Mouse (Mus musculus): ENCODE measurements around the gene Zfp90. TPM values are rescaled to one million over a fixed set of nuclear protein-coding genes. Genes with fewer than 3 reads are reported as not detected.
A peak's percentile ranks its signal among the peaks of the same experiment; 100 is the strongest.

Zfp90 gene
- polyA plus RNA-seq (2012; rRNA removed): 1.1 TPM in 2 replicates

DNA sequence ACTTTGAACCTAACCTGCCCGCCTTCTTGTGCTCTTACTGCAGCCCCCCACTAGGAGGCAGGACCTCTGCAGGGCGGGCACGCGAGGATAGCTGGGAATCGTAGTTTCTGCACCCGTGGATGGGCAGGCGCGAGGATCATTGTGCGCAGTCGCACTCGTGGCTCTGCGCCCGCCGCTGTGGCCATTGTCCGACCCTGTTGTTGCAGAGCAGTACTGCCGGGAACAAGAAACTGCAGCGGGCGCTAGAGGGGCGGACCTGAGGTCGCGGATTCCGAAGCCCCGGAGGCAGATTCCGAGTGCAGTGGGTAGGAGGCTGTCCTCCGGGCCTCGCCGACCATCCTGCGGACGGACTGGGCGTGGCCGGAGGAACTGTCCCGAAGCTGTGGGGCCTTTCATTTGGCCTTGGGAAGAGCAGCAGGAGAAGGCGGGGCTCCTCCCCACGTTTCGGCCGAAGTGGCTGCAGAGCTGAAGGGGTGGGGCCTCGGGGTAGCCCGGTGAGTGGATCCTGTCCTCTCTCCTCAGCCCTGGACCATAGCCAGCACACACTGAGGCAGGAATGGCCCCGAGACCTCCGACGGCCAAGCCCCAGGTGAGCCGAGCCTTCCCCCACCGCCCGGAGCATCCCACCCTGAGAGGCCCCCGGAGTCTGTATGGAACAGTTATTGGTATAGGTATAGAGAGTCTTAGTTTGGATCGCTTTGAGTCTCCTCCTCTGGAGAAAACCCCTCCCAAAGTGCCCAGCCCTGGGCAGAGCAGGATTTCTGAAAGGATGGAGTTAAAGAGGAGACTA, at the start of gene Zfp90:
TSS of gene Zfp90 (plus strand) at position 146 of the 790 bp plus-strand sequence.
- Histone ChIP-seq H3K4me1 (ENCODE audit: control insufficient read depth, insufficient read depth, low read length) (peaks cover 11% of the 10 kb centered on the region), H3K27me3 (ENCODE audit: control insufficient read depth, insufficient read depth, low read length) (no peaks in the 10 kb centered on the region), H3K27ac (ENCODE audit: control insufficient read depth, insufficient read depth, low read depth, low read length) (peak within 1 kb of the TSS; percentile 74), H3K4me3 (ENCODE audit: control insufficient read depth, low read depth, low read length) (peak within 1 kb of the TSS; percentile 96), H3K36me3 (ENCODE audit: control insufficient read depth, insufficient read depth, low read length) (no peaks in the 10 kb centered on the region)
- TF ChIP-seq POLR2A (IDR thresholded peaks at IDR 0.05; ENCODE audit: control insufficient read depth, low read depth, low read length) (peak; percentile 68), CTCF (IDR thresholded peaks at IDR 0.05; ENCODE audit: control insufficient read depth, insufficient read depth, insufficient replicate concordance, low read depth, low read length) (peak; percentile 79; the same call in 1 of the 2 replicates)

DNA sequence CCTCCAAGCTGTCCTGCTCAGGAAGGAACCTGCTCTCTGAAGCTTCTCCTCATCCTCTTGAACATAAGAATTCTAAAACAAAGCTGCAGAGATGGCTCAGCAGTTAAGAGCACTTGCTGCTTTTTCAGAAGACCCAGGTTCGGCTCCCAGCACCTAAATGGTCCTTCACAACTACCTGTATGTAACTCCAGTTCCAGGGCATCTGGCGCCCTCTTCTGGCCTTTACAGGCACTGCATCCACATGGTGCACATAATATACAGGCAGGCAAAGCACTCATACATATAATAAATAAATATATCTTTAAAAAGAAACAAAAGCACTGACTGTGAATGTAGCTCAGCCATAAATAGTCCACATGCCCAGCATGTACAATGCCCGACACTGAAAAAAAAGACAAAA, 46.6 kb upstream of the Zfp90 start:
- Histone ChIP-seq H3K4me3 (ENCODE audit: control insufficient read depth, low read depth, low read length) (no peak overlapping the region), H3K27me3 (ENCODE audit: control insufficient read depth, insufficient read depth, low read length) (no peaks in the 10 kb centered on the region), H3K27ac (ENCODE audit: control insufficient read depth, insufficient read depth, low read depth, low read length) (no peak overlapping the region), H3K36me3 (ENCODE audit: control insufficient read depth, insufficient read depth, low read length) (no peaks in the 10 kb centered on the region), H3K4me1 (ENCODE audit: control insufficient read depth, insufficient read depth, low read length) (no peaks in the 10 kb centered on the region)
- TF ChIP-seq CTCF (IDR thresholded peaks at IDR 0.05; ENCODE audit: control insufficient read depth, insufficient read depth, insufficient replicate concordance, low read depth, low read length): peak; percentile 75; the same call in 1 of the 2 replicates
- TF ChIP-seq POLR2A (IDR thresholded peaks at IDR 0.05; ENCODE audit: control insufficient read depth, low read depth, low read length): no peak

DNA sequence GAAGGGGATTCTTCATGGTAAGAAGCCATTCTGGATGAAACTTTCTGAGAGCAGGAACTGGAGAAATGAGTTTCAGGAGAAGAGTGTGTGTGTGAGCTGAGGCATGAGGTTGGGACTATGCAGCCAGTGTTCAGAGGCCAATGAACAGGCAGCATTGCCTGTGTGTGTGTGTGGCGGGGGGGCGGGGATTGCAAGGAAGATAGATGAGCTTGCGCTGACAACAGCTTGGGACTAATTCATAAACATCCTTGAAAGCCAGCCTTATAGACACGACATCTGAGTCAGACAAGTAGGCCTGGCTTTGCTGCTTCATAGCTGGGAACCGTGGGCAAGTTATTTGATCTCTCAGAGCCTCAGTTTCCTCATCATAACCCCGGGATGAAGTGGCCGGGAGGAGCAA, 46.1 kb upstream of the Zfp90 start:
- TF ChIP-seq CTCF (IDR thresholded peaks at IDR 0.05; ENCODE audit: control insufficient read depth, insufficient read depth, insufficient replicate concordance, low read depth, low read length) (no peak), POLR2A (IDR thresholded peaks at IDR 0.05; ENCODE audit: control insufficient read depth, low read depth, low read length) (no peak)
- H3K36me3 ChIP-seq (ENCODE audit: control insufficient read depth, insufficient read depth, low read length): no peaks in the 10 kb centered on the region

DNA sequence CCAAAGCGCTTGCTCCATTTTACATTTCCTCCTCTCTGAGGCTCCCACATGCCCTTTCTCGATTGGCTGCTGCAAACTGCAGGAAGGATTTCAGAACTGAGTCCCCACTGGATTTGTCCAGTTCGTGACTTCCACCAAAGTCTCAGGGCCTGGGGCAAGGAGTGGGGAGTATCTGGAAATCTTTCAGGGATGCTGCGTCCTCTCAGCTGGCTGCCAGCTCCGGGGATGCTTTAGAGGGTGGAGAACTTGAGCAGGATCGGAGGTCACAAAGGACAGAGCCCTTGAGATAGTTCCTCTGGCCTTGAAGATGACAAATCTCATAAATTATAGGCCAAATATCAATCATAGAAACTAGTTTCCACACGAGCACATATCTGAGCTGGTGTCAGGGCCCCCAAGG, 39.2 kb upstream of the Zfp90 start:
- TF ChIP-seq POLR2A (IDR thresholded peaks at IDR 0.05; ENCODE audit: control insufficient read depth, low read depth, low read length): no peak
- TF ChIP-seq CTCF (IDR thresholded peaks at IDR 0.05; ENCODE audit: control insufficient read depth, insufficient read depth, insufficient replicate concordance, low read depth, low read length): no peak
- Histone ChIP-seq H3K27ac (ENCODE audit: control insufficient read depth, insufficient read depth, low read depth, low read length) (no peak overlapping the region), H3K36me3 (ENCODE audit: control insufficient read depth, insufficient read depth, low read length) (no peaks in the 10 kb centered on the region), H3K27me3 (ENCODE audit: control insufficient read depth, insufficient read depth, low read length) (no peaks in the 10 kb centered on the region), H3K4me1 (ENCODE audit: control insufficient read depth, insufficient read depth, low read length) (no peaks in the 10 kb centered on the region), H3K4me3 (ENCODE audit: control insufficient read depth, low read depth, low read length) (no peak overlapping the region)

More for the DNA sequence above, 46.1 kb upstream of the Zfp90 start:
- Histone ChIP-seq H3K27ac (ENCODE audit: control insufficient read depth, insufficient read depth, low read depth, low read length) (no peak overlapping the region), H3K27me3 (ENCODE audit: control insufficient read depth, insufficient read depth, low read length) (no peaks in the 10 kb centered on the region), H3K4me3 (ENCODE audit: control insufficient read depth, low read depth, low read length) (no peak overlapping the region), H3K4me1 (ENCODE audit: control insufficient read depth, insufficient read depth, low read length) (no peaks in the 10 kb centered on the region)

DNA sequence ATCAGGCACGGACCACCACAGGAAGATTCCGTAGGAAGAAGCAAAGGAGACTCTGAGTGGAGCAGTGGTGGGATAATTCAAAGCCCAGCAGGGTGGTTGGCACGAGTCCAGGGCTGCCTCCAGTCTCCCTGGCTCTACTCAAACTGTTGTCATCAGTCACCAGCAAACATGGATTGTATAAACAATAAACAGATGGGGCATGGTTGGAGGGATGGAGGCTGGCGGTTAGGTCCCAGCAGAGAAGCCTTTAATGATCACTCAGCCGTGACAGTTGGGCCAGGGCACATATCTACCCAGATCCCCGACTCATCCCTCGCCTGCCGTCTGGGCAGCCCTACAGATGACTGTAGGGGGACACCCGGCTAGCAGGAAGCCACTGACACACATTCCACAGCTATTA, 38.3 kb upstream of the Zfp90 start:
- no peaks in the 10 kb centered on the region for H3K27me3 ChIP-seq (ENCODE audit: control insufficient read depth, insufficient read depth, low read length)
- TF ChIP-seq CTCF (IDR thresholded peaks at IDR 0.05; ENCODE audit: control insufficient read depth, insufficient read depth, insufficient replicate concordance, low read depth, low read length): no peak
- TF ChIP-seq POLR2A (IDR thresholded peaks at IDR 0.05; ENCODE audit: control insufficient read depth, low read depth, low read length): no peak
- no peak overlapping the region for H3K27ac ChIP-seq (ENCODE audit: control insufficient read depth, insufficient read depth, low read depth, low read length)
- no peaks in the 10 kb centered on the region for H3K36me3 ChIP-seq (ENCODE audit: control insufficient read depth, insufficient read depth, low read length)
- no peaks in the 10 kb centered on the region for H3K4me1 ChIP-seq (ENCODE audit: control insufficient read depth, insufficient read depth, low read length)
- H3K4me3 ChIP-seq (ENCODE audit: control insufficient read depth, low read depth, low read length): no peak overlapping the region

DNA sequence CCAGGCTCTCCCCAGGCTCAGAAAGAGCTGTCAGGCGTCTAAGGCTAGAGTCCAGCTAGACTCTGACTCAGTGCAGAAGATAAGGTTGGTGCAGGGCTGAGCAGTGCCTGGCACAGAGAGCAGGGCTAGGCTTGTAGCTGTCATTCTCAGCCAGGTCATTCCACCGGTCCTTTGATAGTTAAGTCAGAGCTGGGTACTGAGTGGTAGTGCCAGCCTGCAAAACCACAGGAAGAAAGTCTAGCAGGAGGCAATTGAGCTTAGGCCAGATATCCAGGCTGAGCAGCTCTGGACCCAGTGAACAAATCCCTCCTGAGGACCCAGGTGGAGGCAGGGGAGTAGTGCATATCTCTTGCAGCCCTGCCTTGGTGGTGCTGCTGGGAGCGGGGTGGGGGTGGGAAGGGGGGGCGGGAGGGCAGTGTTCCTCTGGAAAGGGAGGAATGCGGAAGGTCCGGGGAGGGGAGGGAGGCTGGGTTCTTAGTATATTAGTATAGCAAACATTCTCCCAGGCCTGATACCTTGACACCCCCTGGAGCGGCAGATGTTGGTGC, 36.6 kb upstream of the Zfp90 start:
- Histone ChIP-seq H3K36me3 (ENCODE audit: control insufficient read depth, insufficient read depth, low read length) (no peaks in the 10 kb centered on the region), H3K4me3 (ENCODE audit: control insufficient read depth, low read depth, low read length) (no peak overlapping the region), H3K4me1 (ENCODE audit: control insufficient read depth, insufficient read depth, low read length) (no peaks in the 10 kb centered on the region), H3K27me3 (ENCODE audit: control insufficient read depth, insufficient read depth, low read length) (no peaks in the 10 kb centered on the region), H3K27ac (ENCODE audit: control insufficient read depth, insufficient read depth, low read depth, low read length) (no peak overlapping the region)
- TF ChIP-seq CTCF (IDR thresholded peaks at IDR 0.05; ENCODE audit: control insufficient read depth, insufficient read depth, insufficient replicate concordance, low read depth, low read length) (no peak), POLR2A (IDR thresholded peaks at IDR 0.05; ENCODE audit: control insufficient read depth, low read depth, low read length) (no peak)

DNA sequence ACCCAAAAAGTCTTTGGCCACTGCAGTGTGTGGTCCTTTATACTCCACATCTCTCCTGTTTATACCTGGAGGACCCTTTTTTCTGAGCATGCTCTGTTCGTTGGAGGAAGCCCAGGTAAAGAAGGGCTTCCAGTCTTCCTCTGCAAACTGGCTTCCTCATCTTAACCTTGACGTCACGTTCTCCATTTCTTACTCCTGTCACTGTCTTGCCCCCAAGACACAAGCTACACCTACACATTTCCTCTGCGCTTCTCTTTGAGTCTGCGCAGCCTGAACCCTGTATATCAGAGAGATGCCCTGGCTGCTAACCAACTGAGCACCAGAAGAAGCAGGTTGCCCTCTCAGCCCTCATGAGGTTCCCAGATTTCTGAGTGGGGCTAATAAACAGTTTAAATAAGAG, 35.8 kb upstream of the Zfp90 start:
- Histone ChIP-seq H3K27me3 (ENCODE audit: control insufficient read depth, insufficient read depth, low read length) (no peaks in the 10 kb centered on the region), H3K4me1 (ENCODE audit: control insufficient read depth, insufficient read depth, low read length) (no peaks in the 10 kb centered on the region), H3K27ac (ENCODE audit: control insufficient read depth, insufficient read depth, low read depth, low read length) (no peak overlapping the region), H3K4me3 (ENCODE audit: control insufficient read depth, low read depth, low read length) (no peak overlapping the region), H3K36me3 (ENCODE audit: control insufficient read depth, insufficient read depth, low read length) (no peaks in the 10 kb centered on the region)
- TF ChIP-seq POLR2A (IDR thresholded peaks at IDR 0.05; ENCODE audit: control insufficient read depth, low read depth, low read length) (no peak), CTCF (IDR thresholded peaks at IDR 0.05; ENCODE audit: control insufficient read depth, insufficient read depth, insufficient replicate concordance, low read depth, low read length) (no peak)
